Mouse (Mus musculus): ENCODE results near the gene Ntm. TPM values are rescaled to one million over a fixed set of nuclear protein-coding genes. Genes with fewer than 3 reads are reported as not detected.

Gene Ntm
- total and polyA plus RNA-seq, 3 experiments = not detected

- no peak overlapping the region for H3K27ac ChIP-seq (ENCODE audit: control insufficient read depth, low read depth, low read length)
- H3K36me3 ChIP-seq (ENCODE audit: control insufficient read depth in 1 of 2, insufficient read depth in 2 of 2, low read length in 2 of 2) = no peaks in the 10 kb centered on the region
- no peaks in the 10 kb centered on the region for H3K9me3 ChIP-seq (replicated peaks; ENCODE audit: insufficient read depth, low read length)
- H3K27me3 ChIP-seq (ENCODE audit: control insufficient read depth in 1 of 2, insufficient read depth in 2 of 2, low read length in 2 of 2) = no peaks in the 10 kb centered on the region
- no peak overlapping the region for H3K9ac ChIP-seq (ENCODE audit: control insufficient read depth, low read depth, low read length, poor library complexity, severe bottlenecking)
- no peaks in the 10 kb centered on the region for H3K4me1 ChIP-seq (ENCODE audit: control insufficient read depth in 1 of 2, insufficient read depth in 2 of 2, low read length in 2 of 2)
- no peaks in the 10 kb centered on the region for H3K79me2 ChIP-seq (ENCODE audit: control insufficient read depth, insufficient read depth, low read length, poor library complexity)
- H3K4me3 ChIP-seq (ENCODE audit: control insufficient read depth in 1 of 2, insufficient read depth in 1 of 2, low read depth in 2 of 2, low read length in 2 of 2) = no peak overlapping the region
- DNase-seq (ENCODE audit: low read depth, low spot score) = no peak
- TF ChIP-seq MEF2A (IDR thresholded peaks at IDR 0.05; ENCODE audit: extremely low read depth, insufficient replicate concordance, low read depth, low read length, poor library complexity, severe bottlenecking) (no peak), BHLHE40 (IDR thresholded peaks at IDR 0.05; ENCODE audit: borderline replicate concordance, low read depth, low read length) (no peak), GATA1 (IDR thresholded peaks at IDR 0.05; ENCODE audit: low read depth, low read length) (no peak), UBTF (IDR thresholded peaks at IDR 0.05; ENCODE audit: borderline replicate concordance, insufficient read depth, low read depth, low read length) (no peak), HCFC1 (IDR thresholded peaks at IDR 0.05; ENCODE audit: low read depth, low read length) (no peak), CHD2 (IDR thresholded peaks at IDR 0.05; ENCODE audit: low read length) (no peak), CHD1 (IDR thresholded peaks at IDR 0.05; ENCODE audit: low read depth, low read length) (no peak), SMC3 (IDR thresholded peaks at IDR 0.05; ENCODE audit: low read depth, low read length) (no peak), MAFK (IDR thresholded peaks at IDR 0.05; ENCODE audit: borderline replicate concordance, low read depth, low read length) (no peak)
These were observed 858.5 kb downstream of the Ntm start for GRCm38 (mm10) chr9:29104442-29104841.

- Histone ChIP-seq H3K4me1 (ENCODE audit: control insufficient read depth in 1 of 2, insufficient read depth in 2 of 2, low read length in 2 of 2) (no peaks in the 10 kb centered on the region), H3K36me3 (ENCODE audit: control insufficient read depth in 1 of 2, insufficient read depth in 2 of 2, low read length in 2 of 2) (no peaks in the 10 kb centered on the region), H3K9me3 (replicated peaks; ENCODE audit: insufficient read depth, low read length) (no peaks in the 10 kb centered on the region), H3K4me3 (ENCODE audit: control insufficient read depth in 1 of 2, insufficient read depth in 1 of 2, low read depth in 2 of 2, low read length in 2 of 2) (no peak overlapping the region), H3K79me2 (ENCODE audit: control insufficient read depth, insufficient read depth, low read length, poor library complexity) (no peaks in the 10 kb centered on the region), H3K9ac (ENCODE audit: control insufficient read depth, low read depth, low read length, poor library complexity, severe bottlenecking) (no peak overlapping the region), H3K27me3 (ENCODE audit: control insufficient read depth in 1 of 2, insufficient read depth in 2 of 2, low read length in 2 of 2) (no peaks in the 10 kb centered on the region), H3K27ac (ENCODE audit: control insufficient read depth, low read depth, low read length) (no peak overlapping the region)
- no peak for DNase-seq (ENCODE audit: low read depth, low spot score)
- TF ChIP-seq ZNF384 (IDR thresholded peaks at IDR 0.05; ENCODE audit: low read depth, low read length) = no peak
- no peak for TF ChIP-seq SIN3A (IDR thresholded peaks at IDR 0.05; ENCODE audit: low read length)
- TF ChIP-seq NELFE (IDR thresholded peaks at IDR 0.05; ENCODE audit: low read depth, low read length) = no peak
- no peak for TF ChIP-seq KAT2A (conservative IDR thresholded peaks at IDR 0.05; ENCODE audit: low read depth, low read length)
- TF ChIP-seq NRF1 (IDR thresholded peaks at IDR 0.05; ENCODE audit: insufficient read depth, low read depth, low read length, poor library complexity, severe bottlenecking) = no peak
- TF ChIP-seq POLR2AphosphoS2 (IDR thresholded peaks at IDR 0.05; ENCODE audit: low read length) = no peak
- TF ChIP-seq TAL1 (IDR thresholded peaks at IDR 0.05; ENCODE audit: low read length) = no peak
- no peak for TF ChIP-seq USF2 (IDR thresholded peaks at IDR 0.05; ENCODE audit: borderline replicate concordance in 1 of 2, insufficient read depth in 1 of 2, low read depth in 1 of 2, low read length in 2 of 2)
- TF ChIP-seq RAD21 (IDR thresholded peaks at IDR 0.05; ENCODE audit: low read depth, low read length) = no peak
- no peak for TF ChIP-seq ELF1 (IDR thresholded peaks at IDR 0.05; ENCODE audit: low read depth, low read length)
- no peak for TF ChIP-seq RCOR1 (IDR thresholded peaks at IDR 0.05; ENCODE audit: low read depth, low read length)
- TF ChIP-seq TBP (IDR thresholded peaks at IDR 0.05; ENCODE audit: low read depth, low read length) = no peak
- no peak for TF ChIP-seq JUND (IDR thresholded peaks at IDR 0.05; ENCODE audit: low read depth, low read length)
- TF ChIP-seq ZC3H11A (IDR thresholded peaks at IDR 0.05; ENCODE audit: low read depth, low read length) = no peak
- no peak for TF ChIP-seq ZMIZ1 (IDR thresholded peaks at IDR 0.05; ENCODE audit: low read depth, low read length)
- TF ChIP-seq MAFK (IDR thresholded peaks at IDR 0.05; ENCODE audit: borderline replicate concordance, low read depth, low read length) = no peak
- no peak for TF ChIP-seq ZKSCAN1 (IDR thresholded peaks at IDR 0.05; ENCODE audit: low read depth, low read length)
- TF ChIP-seq BHLHE40 (IDR thresholded peaks at IDR 0.05; ENCODE audit: borderline replicate concordance, low read depth, low read length) = no peak
- TF ChIP-seq CHD2 (IDR thresholded peaks at IDR 0.05; ENCODE audit: low read length) = no peak
- no peak for TF ChIP-seq CHD1 (IDR thresholded peaks at IDR 0.05; ENCODE audit: low read depth, low read length)
These were observed 858.9 kb downstream of the Ntm start for GRCm38 (mm10) chr9:29103993-29104392.

All from MEL (cell line).